Mouse (Mus musculus) embryonic facial prominence, embryonic 12.5 days (tissue): ENCODE results near the gene Lhx2. TPM values are rescaled to one million over a fixed set of nuclear protein-coding genes. Genes with fewer than 3 reads are reported as not detected.
A peak's percentile ranks its signal among the peaks of the same experiment; 100 is the strongest.

Source experiments
- ATAC-seq: fragments of 200-750 bp; cut with Nextera tagmentation; 2 replicates; pipeline ENCODE4 v1.8.0; 2017; ENCODE audit not compliant: insufficient number of reproducible peaks, insufficient read depth, low FRiP score, low TSS enrichment
- H3K27ac ChIP-seq: fragments of 300-500 bp; sonication (generic); 2 replicates; pipeline ENCODE4 v1.5.1; 2016; ENCODE audit warnings: mild to moderate bottlenecking
- H3K27me3 ChIP-seq: fragments of 300-500 bp; sonication (generic); 2 replicates; pipeline ENCODE4 v1.6.1; 2016; ENCODE audit warnings: mild to moderate bottlenecking, moderate library complexity
- H3K36me3 ChIP-seq: fragments of 300-500 bp; sonication (generic); 2 replicates; pipeline ENCODE4 v1.6.1; 2016; ENCODE audit warnings: mild to moderate bottlenecking
- H3K4me1 ChIP-seq: fragments of 300-500 bp; sonication (generic); 2 replicates; pipeline ENCODE4 v1.6.1; 2016
- H3K4me2 ChIP-seq: fragments of 300-500 bp; sonication (generic); replicated peaks from 2 replicates; pipeline ENCODE4 v1.6.1; 2016; ENCODE audit warnings: mild to moderate bottlenecking, moderate library complexity
- H3K4me3 ChIP-seq: fragments of 300-500 bp; sonication (generic); 2 replicates; pipeline ENCODE4 v1.5.1; 2016; ENCODE audit warnings: mild to moderate bottlenecking
- H3K9ac ChIP-seq: fragments of 300-500 bp; sonication (generic); 2 replicates; pipeline ENCODE4 v1.6.1; 2016; ENCODE audit warnings: mild to moderate bottlenecking, moderate library complexity
- H3K9me3 ChIP-seq: fragments of 300-500 bp; sonication (generic); 2 replicates; pipeline ENCODE4 v1.6.1; 2016; ENCODE audit warnings: mild to moderate bottlenecking, moderate library complexity
- WGBS: fragments of 180-500 bp; shearing (Covaris S2); methylation state at CpG from one replicate; pipeline ENCODE4 v1.1.7; 2016; 5-methylcytosine and 5-hydroxymethylcytosine counted together
- polyA plus RNA-seq: library from polyadenylated mRNA; unstranded; fragments of >200 nt; fragmentation: Nextera tagmentation; extraction: Ambion mirVana; gene quantifications from 2 replicates; pipeline ENCODE4 v1.2.1, GENCODE M21; 2016

Gene Lhx2
- polyA plus RNA-seq, 1 experiment from 2014 or later, result 22.2 TPM

DNA sequence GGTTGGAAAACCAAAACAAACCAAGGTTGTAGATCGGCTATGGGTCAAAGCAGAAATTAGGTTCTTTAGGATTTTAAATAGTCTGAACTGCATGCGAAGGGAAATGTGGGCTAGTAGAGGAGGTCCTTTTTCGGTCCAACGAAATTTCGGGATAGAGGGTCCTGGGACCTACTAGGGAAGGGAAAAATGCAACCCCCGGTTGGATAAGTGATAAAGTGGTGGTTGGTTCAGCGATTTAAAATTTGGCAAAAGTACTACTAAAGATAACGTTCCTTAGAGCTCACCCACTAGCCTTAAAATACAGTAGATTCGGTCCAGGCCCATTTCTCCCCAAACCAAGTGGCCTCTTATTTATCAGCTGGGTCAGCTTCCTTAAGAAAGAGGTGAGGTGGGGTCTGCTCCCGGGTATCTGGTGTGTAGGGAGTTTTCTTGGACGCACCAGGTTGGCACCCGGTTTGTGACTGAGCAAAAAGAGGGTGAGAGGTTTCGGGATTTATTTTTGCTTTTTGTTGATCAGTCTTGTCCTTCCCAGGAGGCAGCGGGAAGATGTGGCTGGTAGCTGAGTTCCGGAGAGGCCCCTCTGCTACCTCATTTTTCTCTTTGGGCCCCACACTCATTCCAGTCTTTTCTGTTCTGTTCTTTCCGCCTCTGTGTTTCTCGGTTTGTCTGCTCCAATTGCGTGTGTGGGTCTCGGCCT lies 16.8 kb downstream of the Lhx2 start:
- ATAC-seq, result no peak
- Histone ChIP-seq H3K4me1 (peaks cover 22% of the 10 kb centered on the region), H3K9ac (peak overlapping the region; percentile 33; the same call in 1 of the 2 replicates), H3K27ac (no peak overlapping the region), H3K27me3 (peaks cover 92% of the 10 kb centered on the region), H3K4me3 (peak overlapping the region; percentile 28), H3K36me3 (no peaks in the 10 kb centered on the region), H3K4me2 (peak overlapping the region; percentile 43), H3K9me3 (no peaks in the 10 kb centered on the region)
- 1% methylated on average over 19 of the region's 19 CpGs for WGBS

DNA sequence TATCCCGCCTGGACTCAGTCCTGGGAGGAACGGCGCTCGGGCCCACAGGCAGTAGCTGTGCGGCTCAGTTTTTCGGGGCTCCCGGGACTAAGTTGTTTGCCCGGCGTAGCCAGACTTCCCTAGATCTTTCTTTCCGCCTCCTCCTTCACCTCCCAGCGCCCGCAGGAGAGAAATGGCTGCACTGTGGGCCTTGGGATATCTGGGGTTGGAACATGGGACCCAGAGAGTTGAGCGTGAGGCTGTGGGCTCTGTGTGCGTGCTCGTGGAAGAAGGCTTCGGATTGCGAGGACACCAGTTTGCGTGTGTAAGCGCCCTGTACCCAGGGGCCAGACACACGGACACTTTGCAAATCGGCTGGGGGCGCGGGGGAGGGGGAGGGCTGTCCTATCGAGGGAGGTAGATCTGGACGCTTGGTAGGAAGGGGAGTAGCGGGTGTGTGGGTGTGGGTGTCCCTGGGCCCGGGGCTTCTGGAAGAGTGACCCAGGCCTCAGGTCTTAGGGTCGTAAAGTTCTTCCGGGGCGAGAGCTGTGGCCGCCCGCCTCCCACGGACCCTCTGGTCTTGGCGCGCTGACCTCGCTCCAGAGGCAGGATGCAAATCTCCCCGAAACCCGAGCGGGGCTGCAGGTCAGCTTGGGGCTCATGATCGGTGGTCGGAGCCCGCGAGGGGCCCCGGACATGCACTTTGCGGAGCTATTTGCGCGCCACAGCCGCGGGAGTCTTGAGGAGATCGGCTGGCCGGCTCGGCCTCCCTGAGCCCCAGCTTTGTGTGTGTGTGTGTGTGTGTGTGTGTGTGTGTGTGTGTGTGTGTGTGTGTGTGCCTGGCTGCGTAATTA lies 17.6 kb downstream of the Lhx2 start:
- peaks cover 92% of the 10 kb centered on the region for H3K27me3 ChIP-seq
- no peaks in the 10 kb centered on the region for H3K36me3 ChIP-seq
- H3K9ac ChIP-seq, result peak overlapping the region; percentile 33
- no peak overlapping the region for H3K27ac ChIP-seq
- H3K9me3 ChIP-seq, result no peaks in the 10 kb centered on the region
- peak overlapping the region; percentile 43 for H3K4me2 ChIP-seq
- H3K4me1 ChIP-seq, result peaks cover 16% of the 10 kb centered on the region
- H3K4me3 ChIP-seq, result peak overlapping the region; percentile 28
- under 1% methylated on average over 53 of the region's 53 CpGs for WGBS
- no peak for ATAC-seq

DNA sequence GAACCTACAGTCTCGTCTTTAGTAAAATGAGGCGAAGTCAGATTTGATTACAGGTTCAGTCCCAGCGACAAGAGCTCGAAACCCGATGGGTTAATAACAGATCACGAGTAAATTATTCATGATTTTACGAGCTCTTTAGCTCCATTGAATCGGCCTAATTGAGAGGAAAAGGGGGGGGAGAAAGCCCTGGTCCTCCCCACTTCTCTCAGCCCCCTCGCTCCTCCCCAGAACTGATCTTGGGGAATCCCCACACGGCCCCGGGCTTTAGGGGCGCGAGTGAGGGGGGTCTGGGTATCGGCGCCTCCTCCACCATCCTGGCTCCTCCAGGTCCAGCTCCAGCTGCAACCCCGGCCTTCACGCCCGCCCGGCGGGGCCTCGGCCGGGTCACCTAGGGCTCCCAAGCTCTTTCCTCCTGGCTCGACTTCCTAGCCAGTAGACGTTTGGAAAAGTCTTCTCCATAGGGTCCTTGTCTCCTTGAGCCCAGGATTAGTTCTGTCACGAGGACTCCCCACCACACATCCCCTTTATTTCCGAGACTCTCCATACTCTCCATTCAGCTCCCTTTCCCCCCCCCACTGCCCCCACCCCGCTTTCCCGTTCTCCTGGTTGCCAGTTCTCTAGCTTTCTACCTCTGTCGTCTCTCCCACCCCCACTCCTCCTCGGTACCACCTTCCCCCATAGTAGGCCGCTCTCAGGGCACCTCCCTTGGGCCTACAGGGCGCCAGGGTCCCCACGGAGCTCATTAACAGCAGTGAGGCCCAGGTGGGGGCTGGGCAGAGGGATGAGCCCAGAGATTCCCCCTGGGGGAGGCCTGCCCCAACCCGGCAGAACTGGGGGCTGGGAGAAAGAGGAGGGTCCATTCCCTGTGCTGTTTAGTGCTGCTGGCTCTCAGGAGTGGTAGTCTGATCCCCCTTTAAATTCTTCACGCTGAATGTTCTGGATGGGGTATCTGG lies 18.5 kb downstream of the Lhx2 start:
- H3K27ac ChIP-seq, result no peak overlapping the region
- no peak for ATAC-seq
- H3K27me3 ChIP-seq, result peaks cover 92% of the 10 kb centered on the region
- WGBS, result 1% methylated on average over 35 of the region's 35 CpGs
- H3K4me2 ChIP-seq, result peak overlapping the region; percentile 43
- no peaks in the 10 kb centered on the region for H3K9me3 ChIP-seq
- H3K36me3 ChIP-seq, result no peaks in the 10 kb centered on the region
- H3K4me3 ChIP-seq, result peak overlapping the region; percentile 28
- H3K9ac ChIP-seq, result 0 out of 2 replicates have a peak overlapping the region, but pooled peaks have one; percentile 33
- 0 out of 2 replicates have a peak, but pooled peaks cover 9% of the 10 kb centered on the region for H3K4me1 ChIP-seq

DNA sequence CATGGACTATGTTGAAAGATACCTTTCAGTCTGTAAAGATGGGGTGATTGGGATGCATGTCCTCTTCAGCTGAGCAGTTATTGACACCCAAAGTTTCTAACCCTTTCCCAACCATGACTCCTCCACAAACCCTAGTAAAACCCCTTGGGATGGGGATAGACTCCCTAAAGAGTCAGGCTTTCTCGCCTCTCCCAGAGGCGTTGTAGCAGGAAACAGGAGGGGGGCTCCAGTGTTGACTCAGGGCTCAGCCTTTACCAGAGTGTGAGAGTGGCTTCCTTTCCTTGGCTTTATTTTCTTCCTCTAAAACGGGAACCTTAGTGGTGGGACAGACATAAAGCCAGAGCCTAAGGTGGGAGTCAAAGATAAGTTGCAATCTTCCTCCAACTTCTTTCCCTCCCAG lies 19.5 kb downstream of the Lhx2 start:
- Histone ChIP-seq H3K4me2 (no peak overlapping the region), H3K4me1 (0 out of 2 replicates have a peak, but pooled peaks cover 9% of the 10 kb centered on the region), H3K9me3 (no peaks in the 10 kb centered on the region), H3K9ac (no peak overlapping the region), H3K27ac (no peak overlapping the region), H3K36me3 (no peaks in the 10 kb centered on the region), H3K27me3 (peaks cover 92% of the 10 kb centered on the region), H3K4me3 (no peak overlapping the region)
- WGBS, result 4% methylated on average over 3 of the region's 3 CpGs
- ATAC-seq, result no peak

DNA sequence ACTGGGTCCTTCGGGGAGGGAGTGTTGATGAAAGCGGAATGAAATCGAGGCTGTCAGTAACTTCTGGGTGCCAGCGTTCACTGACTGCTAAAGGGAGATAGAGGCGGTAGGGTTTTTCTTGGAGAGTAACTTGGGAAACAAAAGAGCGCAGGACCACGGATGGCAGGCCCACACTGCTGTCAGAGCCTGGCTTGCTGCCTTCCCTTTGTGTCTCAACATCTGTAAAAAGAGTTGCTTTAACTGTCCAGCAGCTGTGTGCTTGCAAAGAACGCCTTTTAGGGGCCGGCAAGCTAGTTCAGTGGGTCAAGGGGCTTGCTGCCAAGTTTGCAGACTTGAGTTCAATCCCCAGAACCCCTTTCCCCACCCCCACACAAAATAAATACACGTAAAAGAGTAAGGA lies 20.1 kb downstream of the Lhx2 start:
- WGBS, result 3% methylated on average over 10 of the region's 10 CpGs

DNA sequence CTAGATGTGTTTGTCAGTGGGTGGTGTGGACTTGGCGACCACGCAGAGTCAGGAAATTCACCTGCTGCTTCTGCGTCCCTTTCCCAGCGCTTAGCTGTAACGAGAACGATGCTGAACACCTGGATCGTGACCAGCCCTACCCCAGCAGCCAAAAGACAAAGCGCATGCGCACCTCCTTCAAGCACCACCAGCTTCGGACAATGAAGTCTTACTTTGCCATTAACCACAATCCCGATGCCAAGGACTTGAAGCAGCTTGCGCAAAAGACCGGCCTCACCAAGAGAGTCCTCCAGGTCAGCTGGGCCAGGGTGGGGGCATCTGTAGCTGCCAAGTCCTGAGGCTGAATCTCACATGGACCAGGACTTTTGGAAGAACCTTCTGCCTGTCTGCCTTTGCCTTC lies 20.7 kb downstream of the Lhx2 start:
- no peaks in the 10 kb centered on the region for H3K36me3 ChIP-seq
- no peak overlapping the region for H3K9ac ChIP-seq
- no peak overlapping the region for H3K27ac ChIP-seq
- 6% methylated on average over 13 of the region's 13 CpGs for WGBS
- no peak overlapping the region for H3K4me3 ChIP-seq
- no peaks in the 10 kb centered on the region for H3K9me3 ChIP-seq
- H3K27me3 ChIP-seq, result peaks cover 92% of the 10 kb centered on the region
- H3K4me2 ChIP-seq, result no peak overlapping the region
- 0 out of 2 replicates have a peak, but pooled peaks cover 9% of the 10 kb centered on the region for H3K4me1 ChIP-seq
- ATAC-seq, result no peak

More for the DNA sequence above, 20.1 kb downstream of the Lhx2 start:
- no peaks in the 10 kb centered on the region for H3K9me3 ChIP-seq
- 0 out of 2 replicates have a peak, but pooled peaks cover 9% of the 10 kb centered on the region for H3K4me1 ChIP-seq
- no peak for ATAC-seq
- H3K36me3 ChIP-seq, result no peaks in the 10 kb centered on the region
- H3K27ac ChIP-seq, result no peak overlapping the region
- H3K9ac ChIP-seq, result no peak overlapping the region
- no peak overlapping the region for H3K4me2 ChIP-seq
- H3K27me3 ChIP-seq, result peaks cover 92% of the 10 kb centered on the region
- no peak overlapping the region for H3K4me3 ChIP-seq

DNA sequence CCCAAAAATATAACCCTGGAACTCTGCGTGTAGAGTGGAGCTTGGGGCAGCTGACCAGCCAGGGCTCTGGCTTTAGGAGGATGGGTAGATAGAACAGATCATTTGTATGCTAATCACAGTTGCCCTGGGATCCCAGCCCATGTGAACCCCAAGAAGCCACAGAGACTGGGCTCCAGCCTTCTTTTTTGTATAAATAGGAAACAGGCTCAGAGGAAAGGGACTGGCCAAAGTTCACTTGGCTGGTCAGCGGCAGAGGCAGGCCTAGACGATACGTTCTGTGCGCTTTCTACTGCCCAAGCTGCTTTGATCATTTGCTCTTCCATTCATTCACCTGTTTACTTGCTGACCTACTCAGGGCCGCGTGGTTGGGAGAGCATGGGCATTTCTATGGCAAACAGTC lies 27.1 kb downstream of the Lhx2 start:
- no peaks in the 10 kb centered on the region for H3K36me3 ChIP-seq
- no peak for ATAC-seq
- peaks cover 93% of the 10 kb centered on the region for H3K27me3 ChIP-seq
- no peaks in the 10 kb centered on the region for H3K9me3 ChIP-seq
- no peak overlapping the region for H3K4me2 ChIP-seq
- H3K27ac ChIP-seq, result no peak overlapping the region
- H3K4me1 ChIP-seq, result 0 out of 2 replicates have a peak, but pooled peaks cover 4% of the 10 kb centered on the region
- 61% methylated on average over 7 of the region's 7 CpGs for WGBS
- no peak overlapping the region for H3K9ac ChIP-seq
- no peak overlapping the region for H3K4me3 ChIP-seq

DNA sequence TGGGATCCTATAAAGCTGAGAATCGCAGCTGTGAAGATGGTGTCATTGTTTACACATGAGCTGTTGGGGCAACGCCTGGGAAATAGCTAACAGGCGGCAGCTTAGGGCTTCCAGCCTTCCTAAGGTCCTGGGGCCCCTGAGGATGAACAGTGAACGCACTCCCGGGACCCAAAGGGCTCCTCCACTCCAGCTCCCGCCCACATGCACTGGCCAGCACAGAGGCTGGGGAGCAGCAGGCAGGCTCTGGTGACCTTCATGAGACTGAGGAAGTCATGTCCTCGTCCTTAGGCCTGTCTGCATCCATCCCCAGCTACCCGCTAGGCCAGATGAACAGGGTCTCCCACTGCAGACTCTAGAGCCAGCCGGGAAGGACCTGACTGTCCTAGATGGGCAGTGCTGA lies 27.9 kb downstream of the Lhx2 start:
- Histone ChIP-seq H3K9ac (no peak overlapping the region), H3K4me3 (no peak overlapping the region), H3K36me3 (no peaks in the 10 kb centered on the region), H3K27me3 (peaks cover 88% of the 10 kb centered on the region), H3K27ac (no peak overlapping the region), H3K4me1 (0 out of 2 replicates have a peak, but pooled peaks cover 4% of the 10 kb centered on the region), H3K4me2 (no peak overlapping the region), H3K9me3 (no peaks in the 10 kb centered on the region)
- WGBS, result 19% methylated on average over 9 of the region's 9 CpGs
- no peak for ATAC-seq

DNA sequence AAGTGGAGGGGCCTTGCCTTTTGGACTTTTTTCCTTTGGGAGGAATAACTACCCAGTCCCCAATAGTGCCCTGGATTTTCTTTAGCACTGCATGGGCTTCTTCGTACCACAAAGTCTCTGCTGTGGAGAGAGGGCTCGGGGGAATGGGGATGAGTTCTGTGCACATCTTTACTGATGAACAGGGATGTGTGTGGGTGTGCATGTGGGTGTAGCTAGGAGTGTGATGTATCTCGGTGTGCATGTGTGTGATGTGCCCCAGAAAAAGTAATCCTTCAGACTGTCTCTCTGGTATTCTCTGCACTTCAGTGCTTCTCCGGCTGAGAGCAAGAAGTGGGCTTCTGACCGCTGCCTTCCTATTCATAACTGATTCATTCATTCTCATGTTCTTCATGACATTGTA lies 28.8 kb downstream of the Lhx2 start:
- Histone ChIP-seq H3K27me3 (peaks cover 87% of the 10 kb centered on the region), H3K27ac (no peak overlapping the region), H3K4me1 (0 out of 2 replicates have a peak, but pooled peaks cover 4% of the 10 kb centered on the region), H3K4me2 (no peak overlapping the region), H3K9ac (no peak overlapping the region), H3K36me3 (no peaks in the 10 kb centered on the region), H3K9me3 (no peaks in the 10 kb centered on the region), H3K4me3 (no peak overlapping the region)
- 70% methylated on average over 5 of the region's 5 CpGs for WGBS
- ATAC-seq, result no peak

DNA sequence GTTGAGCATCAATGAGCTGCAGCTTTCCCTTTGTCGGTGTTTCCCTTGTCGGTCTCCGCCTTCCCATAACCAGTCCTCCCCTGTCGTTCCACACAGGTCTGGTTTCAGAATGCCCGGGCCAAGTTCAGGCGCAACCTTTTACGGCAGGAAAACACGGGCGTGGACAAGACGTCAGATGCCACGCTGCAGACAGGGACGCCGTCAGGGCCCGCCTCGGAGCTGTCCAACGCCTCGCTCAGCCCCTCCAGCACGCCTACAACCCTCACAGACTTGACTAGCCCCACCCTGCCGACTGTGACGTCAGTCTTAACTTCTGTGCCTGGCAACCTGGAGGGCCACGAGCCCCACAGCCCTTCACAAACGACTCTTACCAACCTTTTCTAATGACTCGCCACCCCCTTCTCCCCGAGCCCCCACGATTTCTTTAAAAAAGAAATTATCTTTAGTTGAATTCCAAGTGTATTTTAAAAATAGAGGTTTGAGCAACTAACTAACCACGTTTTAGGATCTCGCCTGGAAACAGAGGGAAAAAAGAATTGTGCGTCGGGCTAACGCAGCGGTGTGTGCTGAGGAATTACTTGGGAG lies 29.8 kb downstream of the Lhx2 start:
- H3K9me3 ChIP-seq, result no peaks in the 10 kb centered on the region
- no peak for ATAC-seq
- 0 out of 2 replicates have a peak, but pooled peaks cover 4% of the 10 kb centered on the region for H3K4me1 ChIP-seq
- H3K27me3 ChIP-seq, result peaks cover 87% of the 10 kb centered on the region
- H3K27ac ChIP-seq, result no peak overlapping the region
- WGBS, result 7% methylated on average over 31 of the region's 31 CpGs
- H3K9ac ChIP-seq, result no peak overlapping the region
- H3K4me2 ChIP-seq, result peak overlapping the region; percentile 48
- peak overlapping the region; percentile 20 for H3K4me3 ChIP-seq
- no peaks in the 10 kb centered on the region for H3K36me3 ChIP-seq
